Mouse (Mus musculus) liver, postnatal 0 days (tissue): ENCODE measurements around the gene Lrp2. TPM values are rescaled to one million over a fixed set of nuclear protein-coding genes. Genes with fewer than 3 reads are reported as not detected.

ENCODE experiments used
- ATAC-seq: fragments of 200-750 bp; cut with Nextera tagmentation; 2 replicates; pipeline ENCODE4 v1.8.0; 2017; ENCODE audit warnings: mild to moderate bottlenecking, moderate library complexity
- DNase-seq: peaks from one replicate; pipeline ENCODE4 v3.0.0-alpha.2; 2016
- H3K27ac ChIP-seq: fragments of 300-500 bp; sonication (generic); 2 replicates; pipeline ENCODE4 v1.5.1; 2014; ENCODE audit warnings: antibody characterized with exemption, moderate library complexity, mild to moderate bottlenecking, low read depth
- H3K27me3 ChIP-seq: fragments of 300-500 bp; sonication (generic); 2 replicates; pipeline ENCODE4 v1.6.1; 2014; ENCODE audit warnings: low read length, control low read depth, mixed read lengths; ENCODE audit not compliant: insufficient read depth
- H3K36me3 ChIP-seq: fragments of 300-500 bp; sonication (generic); replicated peaks from 2 replicates; pipeline ENCODE4 v1.6.1; 2014; ENCODE audit warnings: mild to moderate bottlenecking, control low read depth, low read length, moderate library complexity, mixed read lengths; ENCODE audit not compliant: insufficient read depth
- H3K4me1 ChIP-seq: fragments of 300-500 bp; sonication (generic); 2 replicates; pipeline ENCODE4 v1.6.1; 2014; ENCODE audit warnings: antibody characterized with exemption, mild to moderate bottlenecking, control low read depth; ENCODE audit not compliant: insufficient read depth
- H3K4me2 ChIP-seq: fragments of 300-500 bp; sonication (generic); 2 replicates; pipeline ENCODE4 v1.6.1; 2014; ENCODE audit warnings: low read depth, mild to moderate bottlenecking, low read length, moderate library complexity, mixed read lengths
- H3K4me3 ChIP-seq: fragments of 300-500 bp; sonication (generic); 2 replicates; pipeline ENCODE4 v1.5.1; 2014; ENCODE audit warnings: low read depth, low read length
- H3K9ac ChIP-seq: fragments of 300-500 bp; sonication (generic); replicated peaks from 2 replicates; pipeline ENCODE4 v1.6.1; 2014; ENCODE audit warnings: mild to moderate bottlenecking, moderate library complexity
- H3K9me3 ChIP-seq: fragments of 300-500 bp; sonication (generic); 2 replicates; pipeline ENCODE4 v1.6.1; 2016; ENCODE audit warnings: mild to moderate bottlenecking, control low read depth, low read length, mixed read lengths
- CTCF ChIP-seq: sonication (generic); IDR thresholded peaks from 2 replicates; pipeline ENCODE4 v1.5.1; 2016; ENCODE audit warnings: antibody characterized with exemption, low read depth
- EP300 ChIP-seq: IDR thresholded peaks from 2 replicates; pipeline ENCODE4 v1.6.1; 2016; ENCODE audit warnings: antibody characterized with exemption, low read depth, mild to moderate bottlenecking
- WGBS: fragments of 180-500 bp; shearing (Covaris S2); extraction: QIAGEN DNeasy Blood & Tissue Kit; methylation state at CpG from one replicate; pipeline ENCODE4 v1.1.7; 2014; ENCODE audit not compliant: insufficient replicate concordance; 5-methylcytosine and 5-hydroxymethylcytosine counted together
- polyA plus RNA-seq: library from polyadenylated mRNA; unstranded; fragments of >200 nt; fragmentation: Nextera tagmentation; extraction: Ambion mirVana; gene quantifications from 2 replicates; pipeline ENCODE4 v1.2.1, GENCODE M21; 2015

Gene Lrp2
- polyA plus RNA-seq, 1 experiment from 2014 or later, result 0.05 TPM

GRCm38 (mm10) chr2:69562761-69563160, 23.1 kb downstream of the Lrp2 start:
- Histone ChIP-seq H3K9me3 (no peaks in the 10 kb centered on the region), H3K4me3 (no peak overlapping the region), H3K4me1 (peaks cover 4% of the 10 kb centered on the region; the same call in 1 of the 2 replicates), H3K36me3 (no peaks in the 10 kb centered on the region), H3K4me2 (peak overlapping the region; percentile 22; the same call in 1 of the 2 replicates), H3K27me3 (no peaks in the 10 kb centered on the region), H3K9ac (no peak overlapping the region), H3K27ac (no peak overlapping the region)
- no peak for ATAC-seq
- TF ChIP-seq EP300, result no peak
- no peak for TF ChIP-seq CTCF
- 26% methylated on average over 5 of the region's 5 CpGs for WGBS
- DNase-seq, result no peak

GRCm38 (mm10) chr2:69560221-69560620, 25.6 kb downstream of the Lrp2 start:
- TF ChIP-seq EP300, result no peak
- no peak for TF ChIP-seq CTCF
- H3K36me3 ChIP-seq, result no peaks in the 10 kb centered on the region
- no peak overlapping the region for H3K4me2 ChIP-seq
- ATAC-seq (no peak), DNase-seq (no peak)
- H3K4me3 ChIP-seq, result no peak overlapping the region
- H3K27me3 ChIP-seq, result no peaks in the 10 kb centered on the region
- H3K4me1 ChIP-seq, result no peaks in the 10 kb centered on the region
- 75% methylated on average over 4 of the region's 4 CpGs for whole genome bisulfite sequencing
- no peak overlapping the region for H3K27ac ChIP-seq
- no peak overlapping the region for H3K9ac ChIP-seq
- H3K9me3 ChIP-seq, result no peaks in the 10 kb centered on the region

- Histone ChIP-seq H3K9me3 (no peaks in the 10 kb centered on the region), H3K4me2 (no peak overlapping the region), H3K27me3 (no peaks in the 10 kb centered on the region), H3K9ac (no peak overlapping the region), H3K4me3 (no peak overlapping the region), H3K4me1 (no peaks in the 10 kb centered on the region), H3K27ac (no peak overlapping the region), H3K36me3 (no peaks in the 10 kb centered on the region)
- DNase-seq, result no peak
- no peak for ATAC-seq
- WGBS, result 69% methylated on average over 15 of the region's 15 CpGs
- TF ChIP-seq EP300 (no peak), CTCF (no peak)
Measured at GRCm38 (mm10) chr2:69559380-69559779, 26.5 kb downstream of the Lrp2 start.

- no peak overlapping the region for H3K27ac ChIP-seq
- no peak for TF ChIP-seq EP300
- no peak for TF ChIP-seq CTCF
- H3K4me2 ChIP-seq, result no peak overlapping the region
- H3K27me3 ChIP-seq, result no peaks in the 10 kb centered on the region
- 29% methylated on average over 7 of the region's 7 CpGs for WGBS
- ATAC-seq (no peak), DNase-seq (no peak)
- H3K9ac ChIP-seq, result no peak overlapping the region
- no peak overlapping the region for H3K4me3 ChIP-seq
- no peaks in the 10 kb centered on the region for H3K36me3 ChIP-seq
- no peaks in the 10 kb centered on the region for H3K9me3 ChIP-seq
- no peaks in the 10 kb centered on the region for H3K4me1 ChIP-seq
Measured at GRCm38 (mm10) chr2:69556686-69557085, 29.2 kb downstream of the Lrp2 start.

GRCm38 (mm10) chr2:69551639-69552038, 34.2 kb downstream of the Lrp2 start:
- Histone ChIP-seq H3K4me3 (no peak overlapping the region), H3K9ac (no peak overlapping the region), H3K4me1 (no peaks in the 10 kb centered on the region), H3K9me3 (no peaks in the 10 kb centered on the region), H3K36me3 (no peaks in the 10 kb centered on the region), H3K4me2 (no peak overlapping the region), H3K27ac (no peak overlapping the region), H3K27me3 (no peaks in the 10 kb centered on the region)
- TF ChIP-seq CTCF (no peak), EP300 (no peak)
- ATAC-seq, result no peak
- no peak for DNase-seq
- 70% methylated on average over 5 of the region's 5 CpGs for WGBS

GRCm38 (mm10) chr2:69546823-69547222, 39.0 kb downstream of the Lrp2 start:
- no peak for TF ChIP-seq CTCF
- TF ChIP-seq EP300, result no peak
- H3K4me3 ChIP-seq, result no peak overlapping the region
- ATAC-seq, result no peak

GRCm38 (mm10) chr2:69536018-69536417, 49.8 kb downstream of the Lrp2 start:
- Histone ChIP-seq H3K4me2 (no peak overlapping the region), H3K4me3 (no peak overlapping the region), H3K27me3 (no peaks in the 10 kb centered on the region), H3K9me3 (no peaks in the 10 kb centered on the region), H3K36me3 (no peaks in the 10 kb centered on the region), H3K4me1 (no peaks in the 10 kb centered on the region), H3K27ac (no peak overlapping the region), H3K9ac (no peak overlapping the region)
- no peak for DNase-seq
- no peak for TF ChIP-seq CTCF
- TF ChIP-seq EP300, result no peak
- ATAC-seq, result no peak
- WGBS, result 78% methylated on average over 7 of the region's 7 CpGs

More at GRCm38 (mm10) chr2:69546823-69547222, 39.0 kb downstream of the Lrp2 start:
- Histone ChIP-seq H3K36me3 (no peaks in the 10 kb centered on the region), H3K4me2 (no peak overlapping the region), H3K9ac (no peak overlapping the region), H3K27ac (no peak overlapping the region), H3K27me3 (no peaks in the 10 kb centered on the region), H3K9me3 (no peaks in the 10 kb centered on the region), H3K4me1 (no peaks in the 10 kb centered on the region)
- whole genome bisulfite sequencing, result 51% methylated on average over 11 of the region's 11 CpGs
- no peak for DNase-seq
